Mouse (Mus musculus): Measurements from ENCODE around the gene Pgk2. TPM values are rescaled to one million over a fixed set of nuclear protein-coding genes. Genes with fewer than 3 reads are reported as not detected.
"Not testable (repeated sequence)": the region's sequence is repeated elsewhere in the genome, so short reads cannot be mapped to it uniquely, and the experiment has no call there.

Gene Pgk2
- not detected for total RNA-seq (2022)

DNA sequence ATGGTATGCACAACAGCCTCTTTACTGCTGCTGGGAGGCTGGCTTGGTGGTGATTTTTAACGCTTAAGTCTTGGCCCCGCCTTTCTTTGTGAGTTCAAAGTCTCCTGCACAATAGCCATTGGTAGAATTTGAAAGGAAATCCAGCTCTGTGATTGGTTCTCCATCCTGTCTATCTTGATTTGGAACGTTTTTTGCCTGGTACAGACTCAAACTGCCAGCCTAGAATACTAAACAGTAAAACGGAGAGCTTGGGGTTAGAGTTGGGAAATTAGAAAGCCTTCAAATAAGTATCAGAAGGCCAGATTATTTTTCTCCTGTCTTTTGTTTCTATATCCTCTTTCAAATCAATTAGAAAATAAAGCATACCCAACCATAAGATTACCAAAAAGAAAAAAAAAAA is at the start of gene Pgk2:
Gene Pgk2 (minus strand): TSS at position 101 of the 400 bp plus-strand sequence.
- DNase-seq (ENCODE audit: low spot score in 2 of 2) = no peak

DNA sequence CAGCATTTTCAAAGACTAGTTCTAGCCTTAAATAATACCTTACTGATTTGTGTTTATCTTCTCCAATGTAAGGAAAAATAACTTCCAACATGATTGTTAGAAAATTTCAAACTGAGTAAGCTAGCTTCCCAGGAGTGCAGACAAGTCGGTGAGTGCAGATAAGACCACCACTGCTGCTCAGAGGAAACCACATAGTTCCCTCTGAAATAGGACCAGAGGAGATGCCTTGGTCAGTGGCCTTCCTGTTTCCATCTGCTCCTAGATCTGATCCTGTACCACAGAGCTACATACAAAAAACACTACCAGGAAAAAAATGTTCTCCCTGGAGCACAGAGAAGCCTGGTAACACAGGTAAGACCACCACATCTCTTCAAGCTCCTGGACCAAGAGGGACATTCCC is 44.0 kb upstream of the Pgk2 start:
- DNase-seq (ENCODE audit: low spot score in 2 of 2) = no peak

DNA sequence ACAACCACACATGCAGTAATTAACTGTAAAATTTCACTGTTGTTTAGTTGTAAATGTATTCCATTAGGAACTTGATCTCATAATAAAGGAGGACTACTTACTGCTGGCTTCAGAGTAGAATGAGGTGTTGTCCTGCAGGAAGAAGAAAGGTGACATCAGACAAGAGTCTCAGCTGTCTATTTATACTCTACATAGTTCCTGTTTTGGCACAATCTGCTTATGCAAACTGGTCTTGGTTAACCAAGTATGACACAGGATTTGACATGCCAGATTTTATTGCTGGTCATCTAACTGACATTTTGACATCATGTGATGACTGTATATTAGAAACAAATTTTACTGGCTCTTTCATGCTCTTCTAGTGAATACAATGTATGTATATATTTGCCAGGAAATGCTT is 33.7 kb upstream of the Pgk2 start, which contains the start of gene Crisp3:
Gene Crisp3 (minus strand): TSS at position 154 of the 400 bp plus-strand sequence.
- no peak for DNase-seq (ENCODE audit: low spot score in 2 of 2)

- not testable (repeated sequence) for DNase-seq (ENCODE audit: low spot score in 2 of 2)
Measured at GRCm38 (mm10) chr17:40201803-40202202, 6.6 kb downstream of the Pgk2 start.

DNA sequence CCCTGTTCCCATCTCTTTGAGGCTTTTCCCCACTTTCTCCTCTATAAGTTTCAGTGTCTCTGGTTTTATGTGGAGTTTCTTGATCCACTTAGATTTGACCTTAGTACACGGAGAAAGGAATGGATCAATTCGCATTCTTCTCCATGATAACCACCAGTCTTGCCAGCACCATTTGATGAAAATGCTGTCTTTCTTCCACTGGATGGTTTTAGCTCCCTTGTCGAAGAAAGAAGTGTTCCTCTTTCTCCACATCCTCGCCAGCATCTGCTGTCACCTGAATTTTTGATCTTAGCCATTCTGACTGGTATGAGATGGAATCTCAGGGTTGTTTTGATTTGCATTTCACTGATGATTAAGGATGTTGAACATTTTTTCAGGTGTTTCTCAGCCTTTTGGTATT is 18.2 kb downstream of the Pgk2 start:
- not testable (repeated sequence) for DNase-seq (ENCODE audit: low spot score in 2 of 2)

DNA sequence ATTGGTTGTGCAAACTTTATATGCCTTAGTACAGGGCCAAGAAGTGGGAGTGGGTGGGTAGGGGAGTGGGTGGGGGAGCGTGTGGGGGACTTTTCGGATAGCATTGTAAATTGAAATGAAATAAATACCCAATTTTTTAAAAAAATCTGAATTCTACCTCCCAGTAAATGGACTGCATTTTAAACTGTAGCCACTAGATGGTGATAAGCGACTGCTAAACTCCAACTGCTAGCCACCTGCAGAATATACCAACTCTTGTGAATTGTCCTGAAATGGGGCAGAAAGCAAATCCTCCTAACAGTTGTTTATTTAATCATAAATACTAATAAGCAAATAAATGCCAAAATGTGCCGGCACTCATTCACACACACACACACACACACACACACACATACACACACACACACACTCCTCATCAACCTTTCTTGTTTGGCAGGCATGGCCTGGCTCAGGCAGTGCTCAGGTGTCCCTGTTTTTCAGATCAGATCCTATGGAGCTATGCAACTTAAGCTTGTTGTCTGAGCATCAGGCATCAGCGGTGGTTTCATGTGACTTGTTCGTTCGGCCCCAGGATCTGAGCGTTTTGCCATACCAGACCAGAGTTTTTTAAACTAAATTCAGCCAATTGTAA is 50.6 kb downstream of the Pgk2 start:
- DNase-seq (ENCODE audit: low spot score in 2 of 2) = not testable (repeated sequence)

Other genes with a start within 250 kb of the Pgk2 start
- not detected for gene AC192777.2, start 113.2 kb downstream of the Pgk2 start, total RNA-seq (2022)
- gene Crisp3, start 33.6 kb upstream of the Pgk2 start, total RNA-seq (2022) = not detected
- not detected for gene Crisp1, start 110.6 kb upstream of the Pgk2 start, total RNA-seq (2022)